Mouse (Mus musculus) cortical plate, adult 2 months (tissue): ENCODE measurements around the gene Arhgap17. TPM values are rescaled to one million over a fixed set of nuclear protein-coding genes. Genes with fewer than 3 reads are reported as not detected.

Source experiments
- H3K27ac ChIP-seq: fragments of 200-500 bp; 2 replicates; pipeline ENCODE4 v1.5.1; 2012; ENCODE audit warnings: low read length, control low read depth, inconsistent platforms; ENCODE audit not compliant: insufficient read depth
- H3K4me1 ChIP-seq: fragments of 200-500 bp; 2 replicates; pipeline ENCODE4 v1.6.1; 2011; ENCODE audit warnings: low read length; ENCODE audit not compliant: control insufficient read depth, insufficient read depth
- H3K4me3 ChIP-seq: fragments of 200-500 bp; 2 replicates; pipeline ENCODE4 v1.5.1; 2011; ENCODE audit warnings: mild to moderate bottlenecking, low read length, control low read depth; ENCODE audit not compliant: insufficient read depth
- CTCF ChIP-seq: fragments of 200-500 bp; IDR thresholded peaks from 2 replicates; pipeline ENCODE4 v1.5.1; 2011; ENCODE audit warnings: mild to moderate bottlenecking, control low read depth, low read length; ENCODE audit not compliant: insufficient read depth; ENCODE audit errors: extremely low read depth
- POLR2A ChIP-seq: fragments of 200-500 bp; IDR thresholded peaks from 2 replicates; pipeline ENCODE4 v1.6.1; 2011; ENCODE audit warnings: mild to moderate bottlenecking, low read length, control low read depth; ENCODE audit not compliant: insufficient read depth; ENCODE audit errors: extremely low read depth
- polyA plus RNA-seq: library from polyadenylated mRNA; depleted of rRNA; stranded (reverse); fragments of >200 nt; gene quantifications from 2 replicates; pipeline ENCODE4 v1.2.3, GENCODE M21; 2012; rRNA removed

Arhgap17 gene
- polyA plus RNA-seq, 1 experiment: 17.2 TPM

DNA sequence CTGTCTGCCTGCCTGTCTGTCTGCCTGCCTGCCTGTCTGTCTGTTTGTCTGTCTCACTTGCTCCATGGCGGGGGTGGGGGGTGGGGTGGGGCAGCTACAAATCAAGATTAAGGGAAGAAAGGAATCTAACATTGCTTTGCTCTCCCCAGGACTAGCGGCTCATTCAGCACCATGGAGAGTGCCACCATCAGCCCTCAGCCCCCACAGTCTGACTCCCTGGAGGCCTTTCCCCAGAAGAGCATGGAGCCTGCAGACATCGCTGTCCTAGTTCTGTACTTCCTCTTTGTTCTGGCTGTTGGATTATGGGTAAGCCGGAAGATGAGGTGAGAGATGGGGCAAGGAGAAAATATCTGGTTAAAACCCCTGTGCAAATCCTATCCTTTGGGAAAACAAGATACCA is 134.3 kb downstream of the Arhgap17 start:
- Histone ChIP-seq H3K4me3 (no peak overlapping the region), H3K4me1 (no peaks in the 10 kb centered on the region)
- TF ChIP-seq CTCF (no peak), POLR2A (no peak)

More for the DNA sequence above, 134.3 kb downstream of the Arhgap17 start:
- H3K27ac ChIP-seq: no peak overlapping the region

Other genes with a start within 250 kb of the Arhgap17 start
- gene Tnrc6a, start 246.0 kb downstream of the Arhgap17 start, polyA plus RNA-seq: 55.6 and 56.1 TPM in 2 replicates
- gene Slc5a11, start 155.1 kb downstream of the Arhgap17 start, polyA plus RNA-seq: 0.50 and 0.70 TPM in 2 replicates
- gene Lcmt1, start 131 bp downstream of the Arhgap17 start, polyA plus RNA-seq: 92.4 and 97.5 TPM in 2 replicates
- not detected in 2 replicates for gene Aqp8, start 92.4 kb upstream of the Arhgap17 start, polyA plus RNA-seq
- 16.4 and 19.8 TPM in 2 replicates for gene Zkscan2, start 130.5 kb upstream of the Arhgap17 start, polyA plus RNA-seq